Mouse (Mus musculus) olfactory bulb, adult 2 months (tissue): Measurements from ENCODE around the gene Il2rb. TPM values are rescaled to one million over a fixed set of nuclear protein-coding genes. Genes with fewer than 3 reads are reported as not detected.

Experiments
- H3K27ac ChIP-seq: fragments of 200-500 bp; 2 replicates; pipeline ENCODE4 v1.5.1; 2012; ENCODE audit warnings: low read depth, low read length; ENCODE audit not compliant: insufficient read depth
- H3K4me1 ChIP-seq: fragments of 200-500 bp; 2 replicates; pipeline ENCODE4 v1.6.1; 2012; ENCODE audit warnings: low read length; ENCODE audit not compliant: control insufficient read depth, insufficient read depth
- H3K4me3 ChIP-seq: fragments of 200-500 bp; 2 replicates; pipeline ENCODE4 v1.5.1; 2012; ENCODE audit warnings: mild to moderate bottlenecking, low read depth, low read length, moderate library complexity; ENCODE audit not compliant: insufficient read depth
- CTCF ChIP-seq: fragments of 200-500 bp; IDR thresholded peaks from 2 replicates; pipeline ENCODE4 v1.5.1; 2012; ENCODE audit warnings: low read depth, mild to moderate bottlenecking, low read length, moderate library complexity; ENCODE audit not compliant: insufficient read depth
- POLR2A ChIP-seq: fragments of 200-500 bp; IDR thresholded peaks from 2 replicates; pipeline ENCODE4 v1.6.1; 2012; ENCODE audit warnings: mild to moderate bottlenecking, low read depth, low read length, moderate library complexity; ENCODE audit not compliant: insufficient read depth
- WGBS: fragments of 180-500 bp; shearing (Covaris S2); methylation state at CpG from one replicate; pipeline ENCODE4 v1.1.7; 2018; 5-methylcytosine and 5-hydroxymethylcytosine counted together
- polyA plus RNA-seq: library from polyadenylated mRNA; stranded (reverse); fragments of >200 nt; gene quantifications from 2 replicates; pipeline ENCODE4 v1.2.4, GENCODE M21; 2012; ENCODE audit warnings: low replicate concordance; ENCODE audit not compliant: missing spikeins, insufficient read depth, insufficient read length

Gene Il2rb
- polyA plus RNA-seq, 1 experiment = not detected

DNA sequence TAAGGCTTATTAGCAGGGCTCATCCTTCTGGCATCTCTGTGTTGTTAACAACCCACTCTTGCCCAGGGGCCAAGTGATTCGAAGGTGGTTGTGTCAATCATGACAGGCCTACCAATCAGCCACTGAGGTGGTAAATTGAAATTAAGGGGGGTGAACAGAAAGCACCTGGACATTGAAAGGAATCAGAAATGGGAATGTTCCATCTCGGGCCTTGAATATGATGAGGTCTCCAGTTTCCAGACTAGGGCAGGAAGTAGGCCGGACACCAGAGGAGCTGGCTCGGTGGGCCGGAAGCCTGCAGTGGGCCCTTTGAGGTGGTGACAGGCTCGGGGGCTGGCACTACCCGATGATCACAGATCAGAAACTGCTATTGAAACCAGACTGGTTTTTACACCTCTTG, 32.9 kb upstream of the Il2rb start:
- H3K4me3 ChIP-seq = no peak overlapping the region
- peaks cover 30% of the 10 kb centered on the region for H3K4me1 ChIP-seq
- no peak for TF ChIP-seq CTCF
- no peak for TF ChIP-seq POLR2A
- 77% methylated on average over 7 of the region's 7 CpGs for whole genome bisulfite sequencing
- no peak overlapping the region for H3K27ac ChIP-seq

- Histone ChIP-seq H3K27ac (no peak overlapping the region), H3K4me3 (no peak overlapping the region), H3K4me1 (peaks cover 8% of the 10 kb centered on the region)
- TF ChIP-seq POLR2A (no peak), CTCF (no peak)
- whole genome bisulfite sequencing = 96% methylated on average over 5 of the region's 5 CpGs
Measured at GRCm38 (mm10) chr15:78524163-78524562, 29.1 kb upstream of the Il2rb start.

DNA sequence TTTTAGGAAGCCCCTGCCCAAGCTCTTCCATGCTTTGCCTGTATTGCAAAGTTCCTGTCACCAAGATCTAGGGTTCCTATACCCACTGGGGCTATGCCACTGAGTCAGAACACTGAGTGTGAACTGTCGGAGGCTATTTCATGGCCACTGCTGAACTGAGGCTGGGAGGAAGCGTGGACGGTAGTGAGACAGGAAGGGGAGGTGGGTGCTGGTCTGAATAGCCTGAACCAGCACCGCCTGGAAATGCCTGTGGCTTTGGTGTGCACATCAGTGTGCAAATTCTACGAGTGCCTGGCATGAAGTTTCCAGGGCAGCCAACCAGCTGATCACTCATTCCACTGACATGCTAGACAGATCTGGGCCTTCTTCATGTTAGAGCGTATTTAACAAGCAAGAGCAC, 26.8 kb upstream of the Il2rb start:
- Histone ChIP-seq H3K4me3 (no peak overlapping the region), H3K27ac (no peak overlapping the region), H3K4me1 (peaks cover 4% of the 10 kb centered on the region)
- TF ChIP-seq POLR2A = no peak
- TF ChIP-seq CTCF = no peak
- WGBS = 87% methylated on average over 6 of the region's 6 CpGs

DNA sequence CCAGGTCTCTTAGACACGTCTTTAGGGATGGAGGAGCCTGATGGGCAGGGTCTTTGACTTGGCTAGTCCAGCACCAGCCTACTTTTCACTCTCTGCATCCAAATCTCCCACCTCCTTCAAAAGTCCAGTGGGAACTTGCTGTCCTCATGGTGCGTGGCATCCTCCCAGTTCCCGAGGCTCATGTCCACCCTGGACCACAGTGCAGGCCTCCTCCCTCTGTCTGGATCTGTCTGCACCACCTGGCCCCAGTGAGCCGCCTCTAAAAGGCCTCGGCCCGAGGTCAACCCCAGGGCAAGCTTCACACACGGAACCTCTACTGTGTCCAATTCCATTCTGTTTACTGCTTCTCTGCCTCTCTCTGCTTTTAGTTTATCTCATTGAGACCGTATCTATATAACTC, 26.3 kb upstream of the Il2rb start:
- TF ChIP-seq POLR2A (no peak), CTCF (no peak)
- 86% methylated on average over 8 of the region's 8 CpGs for WGBS
- H3K27ac ChIP-seq = no peak overlapping the region
- peaks cover 4% of the 10 kb centered on the region for H3K4me1 ChIP-seq
- H3K4me3 ChIP-seq = no peak overlapping the region

DNA sequence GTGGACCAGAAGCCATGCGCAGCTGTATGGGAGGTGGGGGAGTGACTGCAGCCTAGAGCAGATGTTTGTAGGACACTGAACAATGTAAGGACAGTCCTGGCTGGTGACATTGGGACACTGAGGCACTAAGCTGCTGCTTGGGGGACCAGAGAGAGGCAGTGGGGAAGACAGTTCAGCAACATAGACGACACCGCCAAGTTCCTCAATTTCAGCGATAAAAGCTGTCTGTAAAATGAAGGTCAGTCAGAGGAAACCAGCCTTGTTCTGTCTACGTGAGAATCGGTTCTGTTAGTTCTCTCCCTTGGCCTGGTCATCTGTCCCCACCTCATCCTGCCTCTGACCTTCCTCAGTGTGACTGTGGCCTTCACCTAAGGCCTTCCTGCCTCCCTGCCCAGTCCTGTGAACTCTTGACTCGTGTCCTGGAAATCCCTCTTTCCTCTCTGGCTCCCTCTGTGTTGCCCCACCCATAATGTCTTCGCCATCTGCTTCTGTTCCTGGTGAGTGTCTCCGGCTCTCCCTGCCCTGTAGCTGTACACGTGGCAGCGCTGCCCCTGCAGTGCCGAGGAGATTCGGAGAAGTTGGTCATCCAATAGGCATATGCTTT, 25.1 kb upstream of the Il2rb start:
- WGBS = 77% methylated on average over 13 of the region's 13 CpGs
- Histone ChIP-seq H3K4me3 (no peak overlapping the region), H3K27ac (no peak overlapping the region), H3K4me1 (peaks cover 4% of the 10 kb centered on the region)
- TF ChIP-seq POLR2A = no peak
- no peak for TF ChIP-seq CTCF

DNA sequence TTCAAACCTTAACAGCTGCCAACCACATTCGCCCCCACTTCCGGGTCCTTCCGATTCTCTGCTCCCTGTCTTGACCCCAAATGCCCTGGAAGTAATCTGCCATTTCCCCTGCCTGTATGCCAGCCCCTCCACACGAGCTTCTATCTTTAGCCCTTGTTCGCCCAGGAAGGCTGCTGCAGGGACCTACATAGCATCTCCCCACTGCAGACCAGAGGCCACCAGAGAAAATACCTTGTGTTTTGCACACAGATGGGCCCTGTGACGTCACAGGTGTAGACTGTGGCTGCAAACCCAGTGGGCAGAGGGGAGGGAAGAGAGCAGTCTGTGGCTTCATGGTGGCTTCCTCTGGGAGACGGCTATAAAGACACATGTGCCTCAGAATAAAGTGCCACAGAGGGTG, 23.1 kb upstream of the Il2rb start:
- TF ChIP-seq CTCF = no peak
- no peak for TF ChIP-seq POLR2A
- peaks cover 6% of the 10 kb centered on the region for H3K4me1 ChIP-seq
- H3K4me3 ChIP-seq = no peak overlapping the region
- no peak overlapping the region for H3K27ac ChIP-seq
- 59% methylated on average over 7 of the region's 7 CpGs for WGBS

DNA sequence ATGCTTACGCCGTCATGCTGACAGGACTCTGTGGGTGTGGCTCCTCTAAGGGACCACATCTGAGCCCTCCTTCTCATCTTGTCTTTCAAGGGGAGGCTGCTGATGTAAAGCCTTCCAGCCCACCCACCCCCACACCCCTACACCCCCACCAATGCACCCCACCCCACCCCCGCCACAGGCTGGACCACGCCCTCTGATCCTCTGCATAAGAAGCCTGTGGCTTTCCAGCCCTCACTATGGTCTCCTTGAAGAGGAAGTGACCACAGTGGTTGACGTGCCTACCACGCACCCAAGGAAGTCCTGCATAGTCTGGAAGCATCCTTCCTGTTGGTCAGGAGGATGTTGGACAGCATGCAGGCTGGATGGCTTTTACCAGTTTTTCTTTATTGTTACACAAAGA, 20.7 kb upstream of the Il2rb start:
- WGBS = 92% methylated on average over 6 of the region's 6 CpGs
- Histone ChIP-seq H3K4me3 (no peak overlapping the region), H3K4me1 (peaks cover 6% of the 10 kb centered on the region), H3K27ac (no peak overlapping the region)
- TF ChIP-seq POLR2A (no peak), CTCF (no peak)

DNA sequence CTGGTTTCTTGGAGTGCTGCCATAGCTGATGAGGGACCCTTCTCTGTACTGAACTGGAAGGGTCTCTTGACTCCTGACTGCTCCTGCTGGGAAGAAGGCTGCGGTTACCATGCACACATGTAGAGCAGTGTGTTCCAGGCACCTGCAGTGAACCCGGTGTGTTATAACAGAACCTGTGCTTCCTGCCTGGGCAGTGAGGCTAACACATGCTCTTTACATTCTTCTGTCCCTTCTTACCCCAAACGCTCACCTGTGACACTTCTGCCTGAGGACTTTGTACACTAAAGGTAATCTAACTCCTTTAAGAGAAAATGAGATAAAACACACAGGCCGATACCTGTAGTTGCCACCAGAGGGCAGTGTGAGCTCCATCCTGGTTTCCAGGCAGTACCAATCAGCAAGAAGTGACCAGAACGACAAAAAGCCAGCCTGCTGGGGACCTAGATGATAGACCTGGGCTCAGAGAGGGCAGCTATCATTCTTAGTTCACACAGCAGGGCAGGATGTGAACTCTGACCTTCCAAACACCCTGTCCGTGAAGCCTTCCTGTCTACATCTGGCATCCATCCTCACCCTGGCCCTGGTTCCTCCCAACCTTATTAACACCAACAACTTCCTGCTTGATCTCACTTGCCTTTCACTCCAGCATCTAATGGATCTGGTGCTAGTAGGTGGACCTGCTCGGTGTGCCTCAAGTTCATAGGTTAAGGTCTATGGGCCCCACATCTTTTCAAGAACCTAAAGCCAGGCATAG, 19.5 kb upstream of the Il2rb start:
- no peak overlapping the region for H3K4me3 ChIP-seq
- no peak; the same call in 1 of the 2 replicates for TF ChIP-seq CTCF
- no peak for TF ChIP-seq POLR2A
- 31% methylated on average over 7 of the region's 7 CpGs for WGBS
- H3K27ac ChIP-seq = no peak overlapping the region
- H3K4me1 ChIP-seq = peaks cover 6% of the 10 kb centered on the region

GRCm38 (mm10) chr15:78513019-78513418, 17.9 kb upstream of the Il2rb start:
- H3K4me3 ChIP-seq = no peak overlapping the region
- 92% methylated on average over 14 of the region's 14 CpGs for WGBS
- TF ChIP-seq CTCF = no peak
- no peak for TF ChIP-seq POLR2A
- peaks cover 2% of the 10 kb centered on the region; the same call in 1 of the 2 replicates for H3K4me1 ChIP-seq
- H3K27ac ChIP-seq = no peak overlapping the region
